Mouse (Mus musculus) right cerebral cortex, postnatal 14 days (tissue): ENCODE data around the gene Slx1b.
"Not testable (repeated sequence)": the region's sequence is repeated elsewhere in the genome, so short reads cannot be mapped to it uniquely, and the experiment has no call there.

Source experiments
- DNase-seq: peaks from one replicate; pipeline ENCODE4 v3.0.0; 2022

The Slx1b gene

GRCm38 (mm10) chr7:126672111-126672510, 23.5 kb downstream of the Slx1b start:
- no peak for DNase-seq

- DNase-seq: no peak
Observed at GRCm38 (mm10) chr7:126670152-126670551, 25.4 kb downstream of the Slx1b start.

- no peak for DNase-seq
Observed at GRCm38 (mm10) chr7:126668452-126668851, 27.1 kb downstream of the Slx1b start.

GRCm38 (mm10) chr7:126667495-126668090, 28.0 kb downstream of the Slx1b start:
- DNase-seq: no peak

GRCm38 (mm10) chr7:126665269-126665668, 30.3 kb downstream of the Slx1b start:
- DNase-seq: no peak

- DNase-seq: no peak
Observed at GRCm38 (mm10) chr7:126663646-126664045, 31.9 kb downstream of the Slx1b start.

GRCm38 (mm10) chr7:126659771-126660170, 35.8 kb downstream of the Slx1b start:
- no peak for DNase-seq

- no peak for DNase-seq
Observed at GRCm38 (mm10) chr7:126657522-126657921, 38.1 kb downstream of the Slx1b start.

- DNase-seq: no peak
Observed at GRCm38 (mm10) chr7:126655695-126656094, 39.9 kb downstream of the Slx1b start.

GRCm38 (mm10) chr7:126653991-126654390, 41.6 kb downstream of the Slx1b start:
- no peak for DNase-seq

GRCm38 (mm10) chr7:126650852-126651251, 44.7 kb downstream of the Slx1b start:
- no peak for DNase-seq

GRCm38 (mm10) chr7:126649231-126650051, 46.1 kb downstream of the Slx1b start, which contains the start of gene Sgf29:
Gene Sgf29 (plus strand): TSS chr7:126649309.
- DNase-seq: peak; percentile 94

- DNase-seq: no peak
Observed at GRCm38 (mm10) chr7:126648486-126648885, 47.1 kb downstream of the Slx1b start.

- no peak for DNase-seq
Observed at GRCm38 (mm10) chr7:126645708-126646107, 49.9 kb downstream of the Slx1b start.

GRCm38 (mm10) chr7:126644914-126645313, 50.7 kb downstream of the Slx1b start:
- no peak for DNase-seq

- no peak for DNase-seq
Observed at GRCm38 (mm10) chr7:126644345-126644744, 51.2 kb downstream of the Slx1b start.

GRCm38 (mm10) chr7:126643244-126643617, 52.4 kb downstream of the Slx1b start:
- not testable (repeated sequence) for DNase-seq

- DNase-seq: no peak
Observed at GRCm38 (mm10) chr7:126642545-126643243, 52.9 kb downstream of the Slx1b start.
